Mouse (Mus musculus): ENCODE measurements around the gene Metap2. TPM values are rescaled to one million over a fixed set of nuclear protein-coding genes. Genes with fewer than 3 reads are reported as not detected.

The Metap2 gene
- total RNA-seq, 1 experiment from 2014 or later: 133 TPM

DNA sequence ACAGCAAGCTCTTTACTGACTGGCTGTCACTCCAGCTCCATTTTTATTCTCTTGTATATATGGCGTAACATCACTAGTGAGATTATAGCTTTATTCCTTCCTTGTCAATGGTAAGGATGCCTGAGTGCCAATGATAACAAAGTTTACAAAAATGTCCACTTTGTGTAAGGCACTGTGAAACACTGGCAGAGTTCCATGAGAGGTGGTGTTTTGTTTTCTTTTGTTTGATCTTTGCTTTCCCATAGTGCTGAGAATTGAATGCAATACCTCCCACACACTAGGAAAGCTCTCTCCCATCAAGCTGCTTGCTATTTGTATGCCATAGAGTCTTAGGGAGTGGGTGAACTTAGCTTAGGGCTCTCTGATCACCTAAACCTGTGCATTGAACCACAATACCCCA is 16.0 kb upstream of the Metap2 start:
- ATAC-seq (replicated peaks; ENCODE audit: insufficient number of reproducible peaks, low FRiP score, low TSS enrichment, poor library complexity, severe bottlenecking): no peak

GRCm38 (mm10) chr10:93912136-93912855 is 15.4 kb upstream of the Metap2 start:
- ATAC-seq (replicated peaks; ENCODE audit: insufficient number of reproducible peaks, low FRiP score, low TSS enrichment, poor library complexity, severe bottlenecking): no peak

DNA sequence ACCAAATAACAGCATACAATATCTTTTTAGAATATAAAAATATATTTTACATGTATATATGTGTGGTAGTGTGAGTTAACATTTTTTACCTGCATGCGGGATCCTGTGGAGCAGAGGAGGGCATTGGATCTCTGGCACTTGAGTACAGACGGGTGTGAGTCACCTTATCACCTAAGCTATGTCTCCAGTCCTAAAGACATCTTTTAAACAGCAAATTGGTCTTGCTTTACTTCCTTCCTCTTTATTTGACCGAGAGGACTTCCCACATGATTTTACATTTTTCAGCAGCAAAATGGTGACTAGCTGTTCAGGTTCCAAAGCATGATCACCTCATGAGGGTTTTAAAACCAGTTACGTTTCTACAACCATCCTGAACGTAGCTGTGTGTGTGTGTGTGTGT is 14.4 kb upstream of the Metap2 start:
- no peak for ATAC-seq (replicated peaks; ENCODE audit: insufficient number of reproducible peaks, low FRiP score, low TSS enrichment, poor library complexity, severe bottlenecking)

DNA sequence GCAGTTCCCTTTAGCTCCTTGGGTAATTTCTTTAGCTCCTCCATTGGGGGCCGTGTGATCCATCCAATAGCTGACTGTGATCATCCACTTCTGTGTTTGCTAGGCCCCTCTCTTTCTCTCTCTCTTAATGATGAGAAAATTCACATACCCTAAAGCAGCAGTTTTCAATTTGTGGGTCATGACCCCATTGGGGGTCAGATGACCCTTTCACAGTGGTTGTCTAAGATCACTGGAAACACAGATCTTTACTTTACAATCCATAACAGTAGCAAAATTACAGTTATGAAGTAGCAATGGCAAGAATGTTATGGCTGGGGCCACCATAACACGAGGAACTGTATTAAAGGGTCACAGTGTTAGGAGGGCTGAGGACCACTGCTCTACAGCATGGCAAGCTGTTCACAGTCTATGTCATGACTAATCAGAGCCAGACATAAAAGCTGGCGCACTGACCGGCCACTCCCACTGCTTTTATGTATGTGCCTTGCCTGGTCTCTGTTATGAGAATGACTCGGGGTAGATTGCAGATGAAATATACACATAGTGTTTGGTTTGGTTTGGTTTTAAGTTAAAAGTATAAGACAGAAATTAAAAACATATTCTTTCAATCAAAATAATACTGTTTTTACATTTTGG is 13.0 kb upstream of the Metap2 start:
- no peak for ATAC-seq (replicated peaks; ENCODE audit: insufficient number of reproducible peaks, low FRiP score, low TSS enrichment, poor library complexity, severe bottlenecking)

DNA sequence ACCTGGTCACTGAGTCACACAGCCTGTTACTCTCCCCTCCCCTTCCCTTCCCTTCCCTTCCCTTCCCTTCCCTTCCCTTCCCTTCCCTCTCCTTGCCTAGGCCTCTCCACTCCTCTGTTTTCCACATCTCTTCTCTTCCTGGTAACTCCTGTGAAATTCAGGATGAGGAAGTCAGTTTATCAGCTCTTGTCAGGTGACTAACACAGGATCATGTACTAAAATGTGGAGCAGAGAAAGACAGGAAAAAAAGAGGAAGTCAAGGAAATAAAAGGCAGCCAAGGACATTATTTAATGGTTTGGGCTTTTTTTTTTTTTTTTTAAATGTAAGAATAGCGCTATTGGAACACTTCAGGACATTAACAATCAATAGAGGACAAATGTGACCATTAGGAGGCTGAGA is 12.1 kb upstream of the Metap2 start:
- ATAC-seq (replicated peaks; ENCODE audit: insufficient number of reproducible peaks, low FRiP score, low TSS enrichment, poor library complexity, severe bottlenecking): no peak

DNA sequence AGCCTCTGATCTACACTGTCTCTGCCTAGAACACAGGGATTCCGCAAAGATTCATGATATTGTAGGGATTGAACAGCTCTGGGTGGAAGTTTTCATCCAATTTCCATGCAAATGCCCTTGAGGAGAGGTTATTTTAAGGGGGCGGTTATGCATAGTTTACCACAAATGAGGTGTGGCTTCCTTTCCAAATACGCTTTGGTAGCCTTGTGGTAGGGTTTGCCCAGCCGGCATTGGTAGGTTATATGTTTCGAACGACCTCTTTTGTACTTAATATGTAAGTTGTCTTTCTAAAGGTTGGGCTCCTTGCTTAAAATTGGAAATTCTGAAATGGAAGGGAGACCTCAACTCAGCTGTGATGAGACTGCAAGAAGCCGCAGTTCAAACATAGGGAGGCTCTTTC is 11.6 kb upstream of the Metap2 start:
- no peak for ATAC-seq (replicated peaks; ENCODE audit: insufficient number of reproducible peaks, low FRiP score, low TSS enrichment, poor library complexity, severe bottlenecking)

DNA sequence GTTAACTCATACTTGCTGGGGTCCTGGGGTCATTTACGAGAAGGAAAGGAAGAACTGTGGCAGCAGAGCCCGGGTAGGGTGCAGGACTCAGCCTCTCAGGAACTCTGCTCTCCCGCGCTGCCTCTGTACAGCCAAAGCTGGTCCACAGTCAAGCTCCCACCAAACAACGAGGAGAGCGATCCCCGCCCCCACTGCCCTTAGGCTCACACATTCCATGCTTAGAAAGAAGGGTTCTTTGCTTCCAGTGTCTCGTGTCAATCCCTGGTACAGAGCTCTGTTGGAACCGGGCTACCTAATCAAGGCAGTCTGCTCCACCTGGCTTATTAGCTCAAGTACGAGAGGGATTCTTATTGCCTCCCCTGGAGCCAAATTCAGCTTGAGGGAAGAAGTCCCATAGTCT is 10.5 kb upstream of the Metap2 start:
- no peak for ATAC-seq (replicated peaks; ENCODE audit: insufficient number of reproducible peaks, low FRiP score, low TSS enrichment, poor library complexity, severe bottlenecking)

GRCm38 (mm10) chr10:93899907-93900306 is 3.0 kb upstream of the Metap2 start:
- no peak for ATAC-seq (replicated peaks; ENCODE audit: insufficient number of reproducible peaks, low FRiP score, low TSS enrichment, poor library complexity, severe bottlenecking)

- ATAC-seq (replicated peaks; ENCODE audit: insufficient number of reproducible peaks, low FRiP score, low TSS enrichment, poor library complexity, severe bottlenecking): no peak
Measured at GRCm38 (mm10) chr10:93899303-93899702, 2.4 kb upstream of the Metap2 start.

DNA sequence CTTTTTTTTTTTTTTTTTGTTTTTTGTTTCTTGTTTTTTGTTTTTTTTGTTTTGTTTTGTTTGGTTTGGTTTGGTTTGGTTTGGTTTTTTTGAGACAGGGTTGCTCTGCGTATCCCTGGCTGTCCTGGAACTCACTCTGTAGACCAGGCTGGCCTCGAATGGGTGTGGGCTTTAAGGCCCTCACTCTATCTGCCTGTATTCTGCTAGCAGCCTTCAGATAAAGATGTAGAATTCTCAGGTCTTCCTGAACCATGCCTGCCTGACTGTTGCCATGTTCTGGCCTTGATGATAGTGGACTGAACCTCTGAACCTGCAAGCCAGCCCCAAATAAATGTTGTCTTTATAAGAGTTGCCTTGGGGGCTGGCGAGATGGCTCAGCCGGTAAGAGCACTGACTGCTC is 4.3 kb downstream of the Metap2 start:
- ATAC-seq (replicated peaks; ENCODE audit: insufficient number of reproducible peaks, low FRiP score, low TSS enrichment, poor library complexity, severe bottlenecking): no peak

- no peak for ATAC-seq (replicated peaks; ENCODE audit: insufficient number of reproducible peaks, low FRiP score, low TSS enrichment, poor library complexity, severe bottlenecking)
Measured at GRCm38 (mm10) chr10:93891031-93891430, 5.9 kb downstream of the Metap2 start.

GRCm38 (mm10) chr10:93890565-93890964 is 6.3 kb downstream of the Metap2 start:
- no peak for ATAC-seq (replicated peaks; ENCODE audit: insufficient number of reproducible peaks, low FRiP score, low TSS enrichment, poor library complexity, severe bottlenecking)

DNA sequence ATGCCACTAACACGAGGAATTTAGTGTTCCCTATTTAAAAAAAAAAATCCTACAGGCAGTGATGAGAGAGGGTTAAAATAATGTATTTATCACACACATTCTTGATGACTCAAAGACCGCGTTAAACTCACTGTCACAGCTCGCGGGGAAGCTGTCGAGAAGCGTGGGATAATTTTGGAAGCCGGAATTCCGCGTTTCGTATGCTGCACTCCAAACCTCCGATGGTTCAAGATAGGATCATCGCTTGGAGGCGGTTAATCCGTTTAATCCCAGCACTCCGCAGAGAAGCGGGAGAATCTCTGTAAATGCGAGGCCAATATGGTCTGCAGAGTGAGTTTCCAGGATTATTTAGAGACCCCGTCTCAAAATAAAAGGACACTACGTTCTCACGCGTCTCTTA is 6.9 kb downstream of the Metap2 start:
- no peak for ATAC-seq (replicated peaks; ENCODE audit: insufficient number of reproducible peaks, low FRiP score, low TSS enrichment, poor library complexity, severe bottlenecking)

DNA sequence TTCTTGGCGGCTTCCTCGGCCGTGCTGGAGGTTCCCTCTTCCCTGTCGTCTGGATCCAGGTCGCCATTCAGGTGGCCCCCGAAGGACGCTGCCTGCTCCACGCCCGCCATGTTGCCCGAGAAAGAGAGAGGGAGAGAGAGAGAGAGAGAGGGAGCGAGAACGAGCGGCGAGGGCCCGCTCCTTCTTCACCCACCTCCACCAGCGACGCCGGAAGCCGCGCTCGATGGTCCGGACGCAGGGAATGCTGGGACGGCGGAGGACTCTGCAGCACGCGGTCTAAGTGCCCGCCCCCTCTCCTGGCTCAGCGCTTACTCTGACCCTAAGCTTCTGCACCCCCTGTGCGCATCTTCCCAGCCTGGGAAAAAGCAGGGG is 7.3 kb downstream of the Metap2 start:
- peak; percentile 85 for ATAC-seq (replicated peaks; ENCODE audit: insufficient number of reproducible peaks, low FRiP score, low TSS enrichment, poor library complexity, severe bottlenecking)

- peak; percentile 32 for ATAC-seq (replicated peaks; ENCODE audit: insufficient number of reproducible peaks, low FRiP score, low TSS enrichment, poor library complexity, severe bottlenecking)
Measured at GRCm38 (mm10) chr10:93888935-93889578, 7.8 kb downstream of the Metap2 start.

GRCm38 (mm10) chr10:93888590-93888934 is 8.3 kb downstream of the Metap2 start:
- ATAC-seq (replicated peaks; ENCODE audit: insufficient number of reproducible peaks, low FRiP score, low TSS enrichment, poor library complexity, severe bottlenecking): no peak

DNA sequence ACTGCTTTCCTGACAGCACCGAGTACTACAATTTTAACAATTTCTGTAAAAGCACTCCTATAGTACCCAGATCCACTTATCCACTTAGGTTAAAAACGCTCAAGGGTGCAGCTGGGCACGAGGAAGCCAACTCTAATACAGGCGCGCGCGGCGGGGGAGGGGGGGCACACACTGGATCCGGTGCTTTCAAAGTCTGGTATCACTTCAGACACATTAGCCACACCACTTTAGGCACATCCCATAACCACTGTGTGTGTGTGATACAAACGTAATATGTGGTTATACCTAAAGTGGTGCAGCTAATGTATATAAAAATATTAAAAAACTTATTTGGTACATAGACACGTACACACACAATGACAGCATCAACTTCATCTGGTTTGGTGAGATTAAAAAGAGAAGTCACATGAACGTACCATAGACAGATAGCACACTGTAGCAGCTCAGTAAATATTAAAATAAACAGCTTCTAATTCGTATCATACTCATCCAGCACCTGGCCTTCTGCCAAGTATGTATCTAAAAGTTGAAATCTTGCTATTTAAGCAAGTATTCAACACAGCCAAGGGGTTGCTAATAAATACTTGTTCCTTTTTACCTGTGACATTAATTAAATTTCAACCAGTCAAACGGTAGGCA is 10.9 kb downstream of the Metap2 start:
- ATAC-seq (replicated peaks; ENCODE audit: insufficient number of reproducible peaks, low FRiP score, low TSS enrichment, poor library complexity, severe bottlenecking): no peak

DNA sequence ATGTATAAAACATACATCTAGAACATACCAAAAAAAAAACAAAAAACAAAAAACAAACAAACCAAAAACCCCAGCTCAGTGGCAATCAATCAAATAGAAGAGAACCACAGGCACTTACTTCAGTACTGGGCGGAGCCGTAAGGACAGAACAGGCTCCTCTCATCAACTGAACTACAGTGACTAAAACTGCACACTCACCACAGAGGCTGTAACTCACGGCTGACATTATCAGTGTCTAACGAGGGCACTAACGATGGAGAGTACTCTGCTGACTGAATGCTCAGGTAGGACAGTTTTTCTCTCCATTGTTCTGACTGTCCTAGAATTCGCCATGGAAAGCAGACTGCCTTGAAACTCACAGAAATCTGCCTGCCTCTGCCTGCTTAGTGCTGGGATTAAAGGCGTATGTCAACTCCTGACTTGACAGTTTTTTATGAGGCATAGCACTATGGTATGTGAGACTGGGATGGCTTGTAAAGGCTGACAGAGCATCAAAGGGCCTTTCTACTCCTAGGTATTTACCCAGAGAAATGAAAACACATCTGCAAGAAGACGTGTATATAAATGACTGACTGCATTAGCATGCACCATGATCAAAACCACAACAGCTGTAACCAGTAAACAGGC is 14.0 kb downstream of the Metap2 start:
- ATAC-seq (replicated peaks; ENCODE audit: insufficient number of reproducible peaks, low FRiP score, low TSS enrichment, poor library complexity, severe bottlenecking): no peak

DNA sequence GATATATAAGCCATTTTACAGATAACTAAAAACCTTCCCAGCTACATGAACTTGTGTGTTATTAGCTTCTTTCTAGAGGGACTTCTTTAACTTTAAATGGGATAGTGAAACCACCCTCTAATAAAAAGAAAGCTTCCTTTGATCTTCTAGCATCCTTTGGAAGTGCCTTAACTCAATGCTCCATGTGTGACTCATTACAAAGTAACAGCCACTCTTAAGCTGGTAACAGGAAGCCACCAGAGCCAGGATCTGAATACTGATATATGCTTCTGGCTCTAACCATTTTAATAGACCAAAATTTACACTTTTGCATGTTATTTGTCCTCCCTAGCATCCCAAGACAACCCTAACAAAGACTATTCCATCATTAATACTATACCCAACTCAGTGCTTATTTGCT is 15.0 kb downstream of the Metap2 start:
- no peak for ATAC-seq (replicated peaks; ENCODE audit: insufficient number of reproducible peaks, low FRiP score, low TSS enrichment, poor library complexity, severe bottlenecking)
